Mouse (Mus musculus) layer of hippocampus, adult 8-10 months (tissue): Measurements from ENCODE around the gene Kcnh7. TPM values are rescaled to one million over a fixed set of nuclear protein-coding genes. Genes with fewer than 3 reads are reported as not detected.
A peak's percentile ranks its signal among the peaks of the same experiment; 100 is the strongest.

ENCODE experiments used
- DNase-seq, 2 experiments: peaks; one replicate each; pipeline ENCODE4 v3.0.0; 2022; ENCODE audit warnings: low spot score in 2 of 2
- total RNA-seq, 4 experiments: library from RNA; stranded (reverse); gene quantifications; 2 replicates each; pipeline ENCODE4 v1.2.4; 2022

The Kcnh7 gene
- 10 to 100 TPM; 32.9 to 44.1 (median 35.3) TPM for total RNA-seq

DNA sequence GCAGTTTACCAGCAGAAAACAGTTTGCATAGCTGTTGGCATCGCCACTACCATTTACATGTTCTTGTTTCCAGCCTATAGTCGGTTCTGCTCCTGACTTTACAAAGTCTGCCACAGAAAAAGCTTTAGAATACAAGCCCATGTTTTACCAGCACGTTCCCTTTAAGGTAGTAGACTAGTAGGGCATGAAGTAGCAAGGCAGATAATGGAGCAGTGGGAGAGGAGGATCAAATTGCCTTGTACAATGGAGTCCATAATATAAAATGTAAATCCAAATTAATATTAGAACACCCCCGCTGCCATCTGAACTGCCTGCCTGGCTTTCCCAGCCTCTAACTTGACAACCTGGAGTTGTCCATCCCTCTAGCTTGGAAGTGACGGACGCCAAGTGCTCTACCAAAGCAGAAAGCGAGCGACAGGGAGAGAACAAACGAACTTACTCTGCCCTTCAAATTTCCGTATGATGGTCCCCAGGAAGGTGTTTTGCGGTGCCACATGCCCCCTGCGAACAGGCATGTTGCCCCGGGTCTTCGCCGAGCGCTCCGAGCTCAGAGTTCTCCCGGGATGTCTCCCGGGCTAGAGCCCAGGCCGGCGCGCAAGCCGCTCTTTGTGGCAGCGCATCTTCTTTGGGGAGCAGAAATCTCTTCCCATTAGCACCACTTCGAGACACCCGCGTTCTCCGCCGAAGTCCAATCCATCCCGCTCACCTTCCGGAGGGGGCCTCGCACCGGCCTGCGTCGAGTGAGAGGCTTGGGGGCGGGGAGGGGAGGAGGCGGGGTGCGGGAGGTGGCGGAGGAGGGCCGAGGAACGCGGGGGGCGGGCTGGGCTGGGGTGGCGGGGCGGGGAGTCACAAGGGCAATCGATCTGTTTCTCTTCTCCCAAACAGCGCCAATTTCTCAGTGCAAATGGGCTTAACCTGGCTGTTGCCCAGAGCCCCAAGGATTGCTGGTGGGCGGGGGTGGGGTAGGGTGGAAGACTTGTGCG, at the start of gene Kcnh7:
TSS of gene Kcnh7 (minus strand) at position 725 of the 983 bp plus-strand sequence.
- DNase-seq: peak; percentile 13 to 33

DNA sequence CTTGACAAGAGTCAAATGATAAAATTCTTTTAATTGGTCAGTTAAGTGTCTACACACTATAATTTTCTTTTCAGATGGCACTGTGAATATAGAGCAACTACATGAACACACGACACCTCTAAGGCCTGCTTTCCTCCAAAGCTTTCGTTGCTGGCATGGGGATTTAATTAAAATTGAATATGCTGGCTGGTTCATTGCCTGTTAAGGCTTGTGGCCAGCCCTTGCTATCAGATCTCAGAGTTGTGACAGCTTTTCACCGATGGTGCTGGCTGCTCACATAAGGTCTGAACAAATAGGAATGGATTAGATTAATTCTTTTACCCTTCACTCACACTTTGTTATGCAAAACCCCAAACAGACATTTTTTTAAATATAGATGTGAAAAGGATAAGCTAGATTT, 23.3 kb upstream of the Kcnh7 start:
- DNase-seq: no peak

DNA sequence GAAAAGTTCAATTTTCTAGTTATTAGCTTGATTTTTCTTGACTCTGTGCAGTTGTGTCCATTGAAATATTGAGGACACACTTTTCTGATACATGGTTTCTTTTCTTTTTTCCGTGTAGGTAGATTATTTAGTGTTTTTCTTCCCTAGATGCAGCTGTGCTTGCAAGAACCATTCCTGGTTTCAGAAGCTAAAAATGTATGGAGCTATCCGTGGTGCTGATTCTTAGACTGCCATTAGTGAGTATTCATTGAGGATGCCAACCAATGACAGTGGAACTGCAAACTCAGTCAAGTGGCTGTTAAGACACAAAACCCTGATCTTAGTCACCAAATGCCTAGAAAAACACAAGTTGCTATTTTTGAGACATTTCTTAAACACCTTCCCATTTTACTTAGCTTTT, 1.9 kb upstream of the Kcnh7 start:
- no peak for DNase-seq

DNA sequence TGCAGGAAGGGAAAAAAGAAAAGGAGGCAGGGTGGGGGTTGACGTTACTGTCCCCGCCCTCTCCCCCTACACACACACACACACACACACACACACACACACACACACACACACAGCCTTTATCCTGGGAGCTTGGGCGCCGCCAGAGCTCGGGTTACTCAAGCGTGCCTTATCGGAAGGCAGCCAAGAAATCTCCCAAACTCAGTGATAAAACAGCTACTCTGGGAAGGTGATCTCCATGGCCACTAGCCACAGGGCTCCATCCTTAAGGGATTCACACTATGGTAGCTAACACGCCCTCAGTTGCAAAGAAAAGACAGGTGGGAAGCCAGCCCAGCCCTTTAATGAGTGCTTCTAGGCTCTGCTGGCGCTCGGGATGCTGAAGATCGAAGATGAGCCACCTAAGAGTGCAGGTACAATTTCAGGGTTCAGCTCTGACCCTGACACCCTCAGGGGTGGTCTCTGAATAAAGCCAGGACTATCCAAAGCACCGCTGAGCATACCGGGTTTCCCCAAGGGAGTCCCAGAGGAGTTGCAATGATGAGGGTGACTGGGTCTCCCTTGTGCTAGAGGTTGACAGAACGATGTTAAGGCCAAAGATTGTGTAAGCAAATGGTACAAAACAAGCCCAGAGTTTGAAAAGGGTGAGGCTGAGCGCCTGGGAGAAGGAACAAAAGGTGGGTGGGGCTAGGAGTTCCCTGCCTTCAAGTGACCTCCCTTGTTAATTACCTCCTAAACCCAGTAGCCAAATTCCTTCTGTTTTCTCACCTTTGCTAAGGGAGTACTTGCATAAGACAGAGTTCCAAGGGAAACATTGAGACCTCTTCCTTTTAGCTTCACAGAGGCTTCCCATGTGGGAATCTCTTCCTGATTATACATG, 704 bp upstream of the Kcnh7 start:
- peak; percentile 19 to 20 for DNase-seq

DNA sequence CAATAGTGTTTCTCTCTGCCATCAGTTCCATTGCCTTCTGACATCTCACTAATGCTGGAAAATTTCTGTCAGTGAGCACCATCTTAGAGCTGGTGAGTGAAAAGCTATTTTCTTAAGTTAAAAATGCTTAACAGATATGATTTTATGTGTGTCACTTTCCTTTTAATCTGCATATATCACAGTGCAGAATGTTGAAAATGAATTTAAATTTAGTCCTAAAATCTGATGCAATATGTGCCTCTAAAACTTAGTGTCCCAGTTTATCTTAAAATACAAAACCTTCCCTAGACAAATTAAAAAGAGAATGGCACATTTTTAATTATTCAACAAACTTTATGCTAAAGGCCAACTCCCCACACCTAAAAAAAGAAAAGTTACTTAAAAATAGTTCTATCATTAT, 30.4 kb downstream of the Kcnh7 start:
- no peak for DNase-seq

DNA sequence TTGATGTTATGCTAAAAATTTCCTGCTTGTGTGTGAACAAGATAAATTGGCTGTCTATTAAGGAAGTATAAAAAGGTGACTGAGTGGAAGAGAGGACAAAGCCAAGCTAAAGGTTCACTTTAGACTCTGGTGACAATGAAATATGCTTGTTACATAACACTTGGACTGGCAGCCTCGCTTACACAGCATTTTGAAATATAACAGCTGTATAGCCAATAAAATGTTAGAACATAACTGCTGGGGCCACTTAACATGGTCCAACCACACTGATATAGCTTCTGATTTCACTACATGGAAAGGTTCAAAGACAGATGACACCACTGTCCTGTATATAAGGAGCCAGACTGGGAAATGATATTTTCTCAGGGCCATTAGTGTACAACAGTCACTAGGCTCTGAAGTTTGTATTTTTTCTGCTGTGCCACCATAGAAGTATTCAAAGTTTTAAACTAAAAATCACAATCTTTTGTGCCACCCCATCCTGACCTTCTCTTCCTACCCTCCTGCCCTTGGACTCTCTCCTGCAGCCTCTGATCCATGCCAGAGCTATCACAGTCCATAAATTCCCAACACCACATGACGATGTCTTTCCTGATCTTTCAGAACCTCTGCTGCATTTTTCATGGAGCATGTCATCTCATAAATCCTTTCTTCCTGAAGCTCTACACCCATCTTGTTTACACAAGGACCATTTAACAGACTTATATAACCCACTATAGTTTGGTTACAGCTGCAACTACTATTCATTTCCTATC, 56.1 kb downstream of the Kcnh7 start:
- no peak for DNase-seq

DNA sequence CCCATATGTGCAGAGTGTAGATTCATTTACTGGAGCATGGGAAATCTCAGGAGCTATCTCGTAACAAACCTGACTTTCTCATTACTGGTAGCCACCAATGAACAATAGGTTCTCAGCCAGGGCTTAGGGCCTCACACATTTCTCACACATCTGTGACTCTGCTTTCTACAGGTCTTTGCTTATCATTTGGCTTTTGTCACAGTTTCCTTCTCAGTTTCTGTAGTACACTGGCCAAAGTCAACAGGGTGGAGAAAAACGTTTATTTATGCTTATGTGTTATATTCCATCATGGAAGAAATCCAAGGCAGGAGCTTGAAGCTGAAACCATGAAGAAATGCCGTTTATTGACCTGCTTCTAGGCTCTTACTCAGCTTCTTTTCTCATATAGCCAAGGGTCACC, 63.8 kb downstream of the Kcnh7 start:
- no peak for DNase-seq

DNA sequence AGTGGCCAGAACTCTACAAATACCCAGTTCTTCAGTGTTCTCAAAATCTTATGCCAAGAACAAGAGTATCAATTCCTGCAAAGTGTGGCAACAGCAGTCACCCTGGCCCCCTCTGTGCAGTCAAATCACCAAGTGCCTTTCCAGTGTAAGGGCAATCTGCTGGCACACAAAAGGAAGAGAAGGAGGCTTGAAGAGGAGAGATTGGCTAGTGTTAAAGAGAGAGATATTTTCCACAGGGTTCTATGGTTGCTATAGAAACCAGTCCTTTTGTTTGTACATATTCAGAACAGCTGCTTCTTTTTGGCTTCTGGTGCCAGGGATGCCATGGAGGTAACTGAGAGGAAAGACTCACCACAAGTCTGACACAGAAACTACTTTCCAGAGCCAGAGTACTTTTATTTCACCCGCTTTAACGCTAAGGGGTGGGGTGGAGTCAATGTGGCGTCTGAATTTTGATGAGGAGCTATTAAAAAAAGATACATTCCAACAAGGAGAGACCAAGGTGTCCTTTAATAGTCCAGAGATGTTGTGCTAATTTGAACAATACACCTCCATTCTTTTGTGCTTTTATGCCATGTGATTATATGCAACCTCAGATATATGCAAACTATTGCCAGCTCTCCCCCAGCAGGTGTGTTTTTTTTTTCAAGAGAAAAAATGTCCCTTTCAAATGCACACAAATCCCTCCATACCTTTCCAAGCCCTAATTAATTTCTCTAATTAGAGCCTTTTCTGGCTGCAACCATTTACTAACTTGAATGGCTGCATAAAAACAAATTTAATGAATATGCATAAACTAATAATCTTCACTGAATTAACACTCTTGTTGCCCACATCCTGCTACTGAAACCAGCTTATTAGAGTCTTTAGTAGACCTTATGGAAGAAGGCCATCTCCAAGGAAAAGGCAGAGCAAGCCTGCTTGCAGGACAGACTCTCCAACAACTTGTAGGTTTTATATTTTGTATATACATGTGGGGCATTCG, 66.6 kb downstream of the Kcnh7 start:
- peak in 1 of 2 experiments; percentile 13 for DNase-seq

DNA sequence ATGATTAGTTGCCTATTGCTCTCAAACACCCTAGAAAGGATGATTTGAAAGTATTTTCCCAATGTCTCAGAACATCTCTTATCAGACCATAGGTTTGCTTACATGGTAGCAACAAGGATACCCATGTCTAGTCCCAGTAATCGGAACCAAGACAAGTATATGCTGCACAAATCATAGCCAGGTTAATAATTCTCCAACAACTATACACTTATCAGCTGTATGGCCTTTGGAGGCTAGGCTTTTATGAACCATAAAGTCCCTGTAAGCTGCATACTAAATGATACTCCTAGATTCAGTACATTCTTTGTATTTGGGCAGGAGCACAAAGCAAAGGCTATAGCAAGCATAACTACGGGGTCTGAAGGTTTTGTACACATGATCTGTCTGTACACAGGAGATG, 78.1 kb downstream of the Kcnh7 start:
- no peak for DNase-seq

DNA sequence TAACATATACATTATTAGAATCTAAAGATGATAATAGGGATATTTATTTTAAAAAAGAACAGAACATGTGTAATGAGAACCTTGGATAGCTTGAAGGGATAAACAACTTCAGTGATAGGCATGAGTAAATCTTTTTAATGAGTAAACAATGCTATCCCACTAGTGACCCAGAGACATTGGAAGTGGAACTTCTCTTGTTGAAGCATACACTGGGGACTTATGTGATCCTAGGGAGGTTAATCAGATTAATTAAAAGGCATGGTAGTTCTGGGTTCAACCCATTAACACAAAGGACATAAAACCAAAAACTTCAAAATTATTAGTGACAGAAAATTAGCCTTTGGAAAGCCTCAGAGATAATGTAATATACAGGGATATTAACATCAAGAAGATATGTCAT, 84.4 kb downstream of the Kcnh7 start:
- no peak for DNase-seq

DNA sequence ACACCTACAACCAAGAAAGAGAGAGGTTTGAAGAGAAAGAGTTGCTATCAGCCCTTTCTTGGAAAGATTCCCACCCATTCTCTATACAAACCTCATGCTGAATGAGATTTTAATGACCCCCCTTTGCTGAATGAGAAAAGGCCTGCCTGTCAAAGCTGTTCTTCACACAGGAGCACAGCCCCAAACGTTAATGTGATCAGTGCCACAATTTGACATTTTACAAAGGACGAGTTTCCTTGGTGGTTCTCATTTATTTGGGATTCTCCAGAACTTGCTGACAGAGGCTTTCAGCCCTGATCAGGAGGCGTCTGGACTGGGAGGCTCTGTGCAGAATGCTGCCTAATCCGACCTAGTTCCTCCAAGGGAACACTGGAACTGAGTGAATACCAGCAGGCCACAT, 92.3 kb downstream of the Kcnh7 start:
- no peak for DNase-seq

DNA sequence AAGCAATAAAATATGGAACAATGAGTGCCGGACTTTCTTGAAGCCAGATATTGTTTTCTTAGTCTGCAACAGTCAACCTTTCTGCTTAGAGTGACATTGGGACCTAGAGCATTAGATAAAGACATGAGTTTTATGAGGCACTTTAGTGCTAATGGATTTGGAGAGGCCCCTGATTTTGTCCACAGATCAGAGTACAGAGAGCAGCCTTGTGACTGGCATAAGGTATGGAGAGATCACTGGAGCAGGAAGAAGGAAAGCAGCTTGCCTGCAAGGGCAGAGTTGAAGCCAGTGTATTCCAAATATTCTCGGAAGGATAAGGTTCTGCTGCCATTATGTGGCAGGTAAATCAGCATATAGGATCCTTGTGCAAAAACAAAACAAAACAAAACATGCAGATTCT, 93.6 kb downstream of the Kcnh7 start:
- DNase-seq: no peak

DNA sequence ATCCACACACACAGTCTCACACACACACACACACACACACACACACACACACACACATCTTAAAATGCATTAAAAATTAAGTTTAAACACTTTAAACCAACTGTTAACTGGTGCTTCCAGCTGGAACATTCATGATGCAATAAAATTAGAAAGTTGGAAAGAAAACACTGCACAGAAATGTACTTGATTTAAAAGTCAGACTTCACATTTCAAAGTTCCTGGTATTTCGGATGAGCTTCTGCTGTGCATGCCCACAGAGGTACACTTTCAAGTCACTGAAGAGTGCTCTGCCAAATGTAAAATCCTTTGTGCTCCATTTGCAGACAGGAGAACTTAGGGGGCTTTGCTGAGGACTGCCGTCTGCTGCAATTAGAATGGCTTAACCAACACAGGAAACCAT, 125.7 kb downstream of the Kcnh7 start:
- DNase-seq: no peak

DNA sequence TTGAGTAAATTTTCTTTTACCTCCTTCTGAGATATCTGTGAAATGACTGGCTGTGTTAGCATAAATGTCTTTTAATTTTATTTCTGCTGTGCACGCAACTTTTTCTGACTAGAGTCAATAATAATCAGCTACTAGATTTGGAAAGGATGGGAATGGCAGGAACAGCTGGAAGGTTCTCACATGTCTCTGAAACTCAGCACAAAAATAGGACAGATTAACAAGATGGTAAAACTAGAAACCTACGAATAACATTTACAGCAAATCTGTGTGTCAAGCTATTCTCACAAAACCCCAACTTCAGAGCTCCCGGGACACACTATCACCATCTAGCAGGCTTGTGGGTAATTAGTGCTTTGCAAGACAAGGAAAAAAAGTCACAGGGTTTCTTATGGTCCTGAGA, 134.2 kb downstream of the Kcnh7 start:
- DNase-seq: no peak

DNA sequence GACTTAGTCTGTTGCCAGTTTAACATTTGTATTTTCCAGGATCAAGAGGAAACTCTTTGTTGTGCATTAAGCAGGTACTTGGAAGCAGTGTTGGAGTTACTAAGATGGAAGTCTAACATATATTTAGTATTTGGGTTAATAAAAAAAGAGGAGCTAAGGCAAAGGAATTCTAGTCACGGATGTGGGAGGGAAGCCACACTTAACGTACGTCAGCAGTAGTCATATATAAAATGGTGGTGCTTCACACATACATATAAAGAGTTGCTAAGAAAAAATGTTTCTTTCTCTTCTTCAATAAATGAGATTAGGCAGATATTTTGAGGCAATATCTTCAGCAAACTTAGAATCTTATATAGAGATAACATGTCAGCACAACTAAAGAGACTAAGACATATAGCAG, 144.4 kb downstream of the Kcnh7 start:
- no peak for DNase-seq

DNA sequence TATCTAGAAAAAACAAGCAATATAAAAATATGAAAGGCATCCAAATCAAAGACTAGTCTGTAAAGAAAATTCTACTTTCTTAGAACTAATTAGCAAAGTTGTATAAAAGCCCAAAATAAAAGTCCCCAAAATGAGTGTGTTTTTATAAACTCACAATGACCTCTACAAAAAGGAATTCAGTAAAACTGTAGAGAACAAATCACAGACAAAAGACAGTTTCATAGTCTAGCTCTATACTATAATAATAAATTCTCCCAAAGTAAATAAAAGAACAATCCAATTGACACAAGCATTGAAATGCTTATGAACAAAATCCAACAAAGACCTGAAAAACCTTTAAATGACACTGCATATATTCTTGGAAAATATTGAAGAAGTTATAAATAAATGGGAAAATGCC, 169.2 kb downstream of the Kcnh7 start:
- no peak for DNase-seq

DNA sequence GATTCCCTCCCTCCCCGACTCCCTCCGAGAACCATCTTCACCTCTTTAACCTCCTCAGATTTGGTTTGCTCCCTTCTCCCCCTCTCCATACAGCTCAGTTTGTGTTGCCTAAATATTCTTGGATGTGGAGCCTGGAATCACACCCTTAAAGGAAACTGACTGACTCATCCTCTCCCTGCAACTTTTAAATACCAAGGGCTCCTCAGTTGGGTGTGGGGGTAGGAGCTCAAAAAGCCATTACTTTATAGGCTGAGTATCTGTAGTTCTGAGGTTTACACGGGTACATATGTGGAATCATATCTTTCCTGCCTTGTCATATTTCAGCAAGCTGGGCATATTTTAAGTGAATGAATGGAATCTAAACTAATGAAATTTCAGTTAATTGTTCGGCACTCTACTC, 174.9 kb downstream of the Kcnh7 start:
- no peak for DNase-seq

DNA sequence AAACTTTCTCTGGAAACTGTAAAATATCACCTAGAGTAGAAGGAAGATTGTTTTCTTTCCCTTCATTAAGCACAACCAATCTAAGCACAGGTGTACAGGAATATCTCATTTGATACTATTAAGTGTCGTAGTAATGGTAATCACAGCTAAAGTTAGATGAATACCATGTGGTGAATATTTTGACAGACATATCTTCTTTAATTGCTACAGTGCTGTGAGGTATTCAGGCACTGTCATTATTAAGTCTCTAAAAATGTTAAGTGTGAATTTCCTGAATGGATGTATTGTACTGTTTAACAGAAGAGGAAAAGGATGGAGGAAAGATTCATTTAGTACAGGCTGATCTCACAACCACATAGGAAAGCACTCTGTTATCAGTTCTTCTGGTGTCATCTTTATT, 181.3 kb downstream of the Kcnh7 start:
- DNase-seq: no peak

DNA sequence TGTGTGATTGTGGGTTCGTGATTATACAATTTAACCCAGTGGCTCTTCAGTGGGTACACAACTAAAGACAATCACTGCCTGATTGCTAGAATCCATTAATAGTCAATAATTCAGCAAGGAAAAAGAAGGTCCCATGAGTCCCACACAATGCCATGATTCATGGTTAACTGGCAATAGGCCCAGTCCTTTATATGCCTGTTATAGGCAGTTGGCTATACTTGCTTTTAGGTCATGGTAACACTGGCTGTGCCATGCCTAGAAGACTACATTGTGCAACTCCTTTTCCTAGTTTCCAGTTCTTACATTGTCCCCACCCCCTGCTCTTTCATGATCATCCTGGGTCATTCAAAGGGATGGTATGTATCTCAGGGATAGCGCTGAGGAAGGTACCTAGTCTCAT, 186.4 kb downstream of the Kcnh7 start:
- no peak for DNase-seq

DNA sequence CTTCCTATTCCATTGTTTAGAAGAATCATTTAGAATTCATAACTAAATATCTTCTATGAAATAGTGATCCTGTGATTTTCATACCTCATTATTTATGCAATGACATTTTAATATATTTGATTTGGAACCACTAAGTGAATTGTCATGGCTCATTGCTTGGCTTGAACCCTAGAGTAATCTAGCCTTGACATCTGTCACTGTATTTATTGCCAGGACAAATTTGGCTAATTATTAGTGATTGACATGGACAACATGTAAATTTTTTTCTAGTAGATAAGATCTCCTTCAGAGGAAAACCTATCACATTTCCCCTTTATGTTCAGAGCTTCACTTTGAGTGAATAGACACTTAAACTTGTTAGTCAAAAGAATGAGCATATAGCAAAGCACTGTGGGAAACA, 195.5 kb downstream of the Kcnh7 start:
- no peak for DNase-seq
